Comparison of ENCODE assay signal across 20 mouse cellular contexts in genomic region chr15:88801903-88802302, GRCm38 (mm10). TPM values are rescaled to one million over a fixed set of nuclear protein-coding genes. Genes with fewer than 3 reads are reported as not detected.
DNase-seq lines count a peak whose midpoint lies in the region; TF ChIP-seq lines count a peak whose summit lies in the region.
"Had no signal": no experiment of that assay in that cellular context is flagged by ENCODE, and none has a peak within 500 bp of the region (broad histone marks: within the 10 kb centered on the region; RNA-seq: fewer than 3 reads in every experiment).

No protein-coding gene starts in this region.

- TF ChIP-seq EP300 in MEL (IDR thresholded peaks at IDR 0.05; ENCODE audit: low read depth in 1 of 2, low read length in 2 of 2), result peak; percentile 49 to 73

- H3K4me1 ChIP-seq in MEL (ENCODE audit: control insufficient read depth in 1 of 2, insufficient read depth in 2 of 2, low read length in 2 of 2), result peaks cover 0 to 8% of the 10 kb centered on the region in 2 experiments; a peak in 1 of 4 replicates

- no peak for TF ChIP-seq CTCF in MEL (IDR thresholded peaks at IDR 0.05 in 2 of 3, conservative IDR thresholded peaks at IDR 0.05 in 1 of 3; ENCODE audit: control insufficient read depth in 1 of 3, insufficient read depth in 1 of 3, low read depth in 2 of 3, low read length in 3 of 3, poor library complexity in 1 of 3, severe bottlenecking in 1 of 3)

- H3K4me3 ChIP-seq in MEL (ENCODE audit: control insufficient read depth in 1 of 2, insufficient read depth in 1 of 2, low read depth in 2 of 2, low read length in 2 of 2), result peak overlapping the region; percentile 34 to 45

- no peak for DNase-seq in MEL (ENCODE audit: low read depth, low spot score)
- DNase-seq in MEL-GATA-1-ER (ENCODE audit: extremely low read depth, low read depth), result peak; percentile 29
- DNase-seq in adipocyte (ENCODE audit: low spot score), result no peak
- no peak for DNase-seq in ovary, adult 18-20 months (ENCODE audit: low spot score)
- DNase-seq: adrenal gland, adult 2 months; adrenal gland, adult 8-10 months; adrenal gland, postnatal 10 days; adrenal gland, postnatal 14 days; adrenal gland, postnatal 25 days; adrenal gland, postnatal 36 days; B cell, adult 2 months; cerebellum, adult 11 months; cerebellum, adult 11-12 months; cerebellum, adult 18-20 months; cerebellum, adult 2 months; cerebellum, adult 8-10 months; cerebellum, adult 9-10 months had no signal

- H3K36me3 ChIP-seq in MEL (ENCODE audit: control insufficient read depth in 1 of 2, insufficient read depth in 2 of 2, low read length in 2 of 2), result peaks cover 2 to 7% of the 10 kb centered on the region in 2 experiments; a peak in 3 of 4 replicates

- no peak for TF ChIP-seq RAD21 in MEL (IDR thresholded peaks at IDR 0.05; ENCODE audit: low read depth, low read length)

- H3K9ac ChIP-seq in MEL (ENCODE audit: control insufficient read depth, low read depth, low read length, poor library complexity, severe bottlenecking), result peak overlapping the region; percentile 54

- no peaks in the 10 kb centered on the region for H3K79me2 ChIP-seq in MEL (ENCODE audit: control insufficient read depth, insufficient read depth, low read length, poor library complexity)

- no peaks in the 10 kb centered on the region for H3K27me3 ChIP-seq in MEL (ENCODE audit: control insufficient read depth in 1 of 2, insufficient read depth in 2 of 2, low read length in 2 of 2)
- H3K27me3 ChIP-seq: CH12.LX, Patski had no signal

- no peak for TF ChIP-seq POLR2A in MEL (IDR thresholded peaks at IDR 0.05; ENCODE audit: control insufficient read depth in 1 of 2, insufficient read depth in 1 of 2, low read depth in 1 of 2, low read length in 2 of 2, poor library complexity in 1 of 2)

- peak overlapping the region; percentile 55 for H3K27ac ChIP-seq in MEL (ENCODE audit: control insufficient read depth, low read depth, low read length)

- no peaks in the 10 kb centered on the region for H3K9me3 ChIP-seq in MEL (replicated peaks; ENCODE audit: insufficient read depth, low read length)
- H3K9me3 ChIP-seq: G1E had no signal

TF ChIP-seq in MEL, 35 proteins besides CTCF, POLR2A, EP300 and RAD21:
- TF ChIP-seq BHLHE40 (IDR thresholded peaks at IDR 0.05; ENCODE audit: borderline replicate concordance, low read depth, low read length) (no peak), UBTF (IDR thresholded peaks at IDR 0.05; ENCODE audit: borderline replicate concordance, insufficient read depth, low read depth, low read length) (no peak), MAZ (IDR thresholded peaks at IDR 0.05; ENCODE audit: low read depth, low read length) (no peak), TCF12 (IDR thresholded peaks at IDR 0.05; ENCODE audit: low read depth, low read length) (peak; percentile 54; the same call in 1 of the 2 replicates), ZNF384 (IDR thresholded peaks at IDR 0.05; ENCODE audit: low read depth, low read length) (peak; percentile 81), GATA1 (IDR thresholded peaks at IDR 0.05; ENCODE audit: low read depth, low read length) (peak; percentile 5; the same call in 1 of the 2 replicates), TAL1 (IDR thresholded peaks at IDR 0.05; ENCODE audit: low read length) (peak; percentile 69), JUND (IDR thresholded peaks at IDR 0.05; ENCODE audit: low read depth, low read length) (no peak), MEF2A (IDR thresholded peaks at IDR 0.05; ENCODE audit: extremely low read depth, insufficient replicate concordance, low read depth, low read length, poor library complexity, severe bottlenecking) (no peak), MXI1 (IDR thresholded peaks at IDR 0.05; ENCODE audit: low read depth, low read length) (no peak), POLR2AphosphoS2 (IDR thresholded peaks at IDR 0.05; ENCODE audit: low read length) (no peak), MAFK (IDR thresholded peaks at IDR 0.05; ENCODE audit: borderline replicate concordance, low read depth, low read length) (no peak), CHD2 (IDR thresholded peaks at IDR 0.05; ENCODE audit: low read length) (no peak), NELFE (IDR thresholded peaks at IDR 0.05; ENCODE audit: low read depth, low read length) (no peak), SMC3 (IDR thresholded peaks at IDR 0.05; ENCODE audit: low read depth, low read length) (no peak), ELF1 (IDR thresholded peaks at IDR 0.05; ENCODE audit: low read depth, low read length) (no peak), MYB (IDR thresholded peaks at IDR 0.05; ENCODE audit: low read depth, low read length) (no peak), KAT2A (conservative IDR thresholded peaks at IDR 0.05; ENCODE audit: low read depth, low read length) (no peak), MYC (IDR thresholded peaks at IDR 0.05; ENCODE audit: low read depth, low read length) (no peak; the same call in 1 of the 2 replicates), USF1 (IDR thresholded peaks at IDR 0.05; ENCODE audit: low read depth, low read length) (no peak)

RNA-seq across cellular contexts. Expression of gene Alg12, which starts 17.2 kb away (rescaled TPM):
- total RNA-seq in MEL (2012; rRNA removed), result 12.3 and 13.7 TPM in 2 replicates
- 10 to 100 TPM in 1 of 2 experiments, not detected in 1; 18.6 TPM for polyA plus RNA-seq in MEL (2012; ENCODE audit: insufficient read depth in 1 of 2, insufficient read length in 2 of 2, low read depth in 1 of 2, low replicate concordance in 2 of 2, missing spikeins in 1 of 2)

RNA-seq across cellular contexts. Expression of gene Creld2, which starts 17.5 kb away (rescaled TPM):
- total RNA-seq in MEL (2012; rRNA removed), result 121 and 188 TPM in 2 replicates
- polyA plus RNA-seq in MEL (2012; ENCODE audit: insufficient read depth in 1 of 2, insufficient read length in 2 of 2, low read depth in 1 of 2, low replicate concordance in 2 of 2, missing spikeins in 1 of 2), result 100 to 1,000 TPM in 1 of 2 experiments, not detected in 1; 118 TPM

RNA-seq across cellular contexts. Expression of gene Zbed4, which starts 50.4 kb away (rescaled TPM):
- 57.3 and 57.9 TPM in 2 replicates for total RNA-seq in MEL (2012; rRNA removed)
- 10 to 100 TPM in 1 of 2 experiments, not detected in 1; 53.2 TPM for polyA plus RNA-seq in MEL (2012; ENCODE audit: insufficient read depth in 1 of 2, insufficient read length in 2 of 2, low read depth in 1 of 2, low replicate concordance in 2 of 2, missing spikeins in 1 of 2)
